Mouse (Mus musculus) G1E (cell line): ENCODE measurements around the gene Rfx3. TPM values are rescaled to one million over a fixed set of nuclear protein-coding genes. Genes with fewer than 3 reads are reported as not detected.

Experiments
- ATAC-seq: 2 replicates; pipeline ENCODE4 v1.8.0; 2016; ENCODE audit warnings: mild to moderate bottlenecking; ENCODE audit not compliant: insufficient number of reproducible peaks, poor library complexity, low FRiP score, severe bottlenecking; ENCODE audit errors: extremely low read depth
- DNase-seq: peaks from one replicate; pipeline ENCODE4 v3.0.0; 2012; ENCODE audit warnings: low spot score
- H3K27me3 ChIP-seq: 2 replicates; pipeline ENCODE4 v1.6.1; 2012; ENCODE audit warnings: mild to moderate bottlenecking, low read length, inconsistent platforms; ENCODE audit not compliant: insufficient read depth
- H3K36me3 ChIP-seq: replicated peaks from 2 replicates; pipeline ENCODE3; 2012; ENCODE audit warnings: mild to moderate bottlenecking, inconsistent platforms
- H3K4me1 ChIP-seq: 2 replicates; pipeline ENCODE4 v1.6.1; 2012; ENCODE audit warnings: low read depth, low read length, inconsistent platforms, mixed read lengths; ENCODE audit not compliant: insufficient read depth
- H3K4me3 ChIP-seq: 2 replicates; pipeline ENCODE4 v1.5.1; 2012; ENCODE audit warnings: low read depth, mild to moderate bottlenecking, inconsistent platforms, low read length, moderate library complexity, mixed read lengths
- H3K9me3 ChIP-seq: replicated peaks from 2 replicates; pipeline ENCODE4 v1.6.1; 2012; ENCODE audit warnings: inconsistent platforms
- CTCF ChIP-seq: IDR thresholded peaks from 2 replicates; pipeline ENCODE4 v1.5.1; 2012; ENCODE audit warnings: low read depth, low read length, inconsistent platforms, mixed read lengths
- GATA1 ChIP-seq: IDR thresholded peaks from 2 replicates; pipeline ENCODE4 v1.6.1; 2012; ENCODE audit warnings: borderline replicate concordance, low read length, inconsistent platforms, mixed read lengths
- GATA2 ChIP-seq: IDR thresholded peaks from 2 replicates; pipeline ENCODE4 v1.6.1; 2012; ENCODE audit warnings: low read depth, low read length, inconsistent platforms, borderline replicate concordance
- POLR2AphosphoS5 ChIP-seq: IDR thresholded peaks from 2 replicates; pipeline ENCODE4 v1.6.1; 2012; ENCODE audit warnings: low read depth, low read length, inconsistent platforms; ENCODE audit not compliant: insufficient replicate concordance
- TAL1 ChIP-seq: conservative IDR thresholded peaks from 2 replicates; pipeline ENCODE4 v1.6.1; 2012; ENCODE audit warnings: low read depth, low read length, inconsistent platforms, mixed read lengths
- polyA plus RNA-seq: library from polyadenylated mRNA; stranded (reverse); fragments of >175 nt; gene quantifications from 2 replicates; pipeline ENCODE4 v1.2.3, GENCODE M21; 2012
- total RNA-seq, 2 experiments: library from RNA; stranded (forward) in 1 of 2; stranded (reverse) in 1 of 2; fragments of 200-1000 nt in 1 of 2; fragments of >200 nt in 1 of 2; fragmentation: Nextera tagmentation in 1 of 2; gene quantifications; 2 replicates each; pipeline ENCODE4 v1.2.3; 2014 to 2017

Rfx3 gene
- total and polyA plus RNA-seq, 3 experiments, result 0.50 to 13.7 (median 3.8) TPM

DNA sequence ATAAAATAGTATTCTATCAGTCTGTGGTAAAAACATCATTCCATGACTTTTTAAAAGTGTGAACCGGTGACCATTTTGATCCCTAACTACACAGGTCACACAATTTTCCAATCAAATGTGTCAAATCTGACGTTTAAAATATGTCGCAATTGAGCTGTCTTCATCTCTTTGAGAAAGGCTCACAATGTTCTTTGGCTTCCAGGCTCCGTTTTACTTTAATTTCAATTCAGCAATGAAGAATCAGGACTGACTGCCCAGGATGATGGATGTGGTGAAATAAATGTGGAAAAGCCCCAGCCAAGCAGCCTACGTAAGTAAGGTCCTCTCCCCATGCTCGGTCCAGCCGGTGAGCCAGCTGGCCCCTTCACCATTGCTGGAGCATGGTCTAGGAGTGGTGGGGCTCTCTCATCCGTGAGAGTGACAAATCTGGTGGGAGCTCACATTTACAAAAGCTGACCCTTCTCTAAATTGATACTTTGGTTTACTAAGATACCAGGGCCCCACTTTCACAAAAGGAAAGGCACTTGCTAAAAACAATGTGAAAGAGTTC, 240.2 kb downstream of the Rfx3 start:
- no peaks in the 10 kb centered on the region for H3K27me3 ChIP-seq
- no peak overlapping the region for H3K4me3 ChIP-seq
- H3K36me3 ChIP-seq, result peaks cover 7% of the 10 kb centered on the region
- H3K9me3 ChIP-seq, result no peaks in the 10 kb centered on the region
- DNase-seq, result no peak
- no peak for TF ChIP-seq CTCF
- TF ChIP-seq TAL1, result no peak
- no peak for TF ChIP-seq POLR2AphosphoS5
- TF ChIP-seq GATA1, result no peak
- no peak for TF ChIP-seq GATA2
- no peak for ATAC-seq
- H3K4me1 ChIP-seq, result no peaks in the 10 kb centered on the region

DNA sequence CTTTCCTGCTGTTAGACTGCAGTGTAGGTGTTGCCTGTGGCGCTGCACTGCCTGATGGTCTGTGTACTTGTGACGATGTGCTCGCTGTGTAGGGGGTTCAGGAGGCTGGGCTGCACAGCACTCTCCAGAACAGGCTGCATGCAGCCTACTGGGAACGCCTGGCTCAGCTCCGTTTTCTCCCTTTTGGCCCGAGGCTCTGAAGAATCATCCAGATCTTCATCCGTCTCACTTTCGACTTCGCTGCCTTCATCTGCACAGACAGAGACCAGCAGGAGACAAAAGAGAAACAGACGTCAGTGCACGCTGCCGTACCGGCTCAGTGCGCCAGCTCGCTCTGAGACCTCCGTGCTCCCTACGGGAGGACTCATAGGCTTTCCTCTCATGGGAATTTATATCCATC, 242.5 kb downstream of the Rfx3 start:
- Histone ChIP-seq H3K9me3 (no peaks in the 10 kb centered on the region), H3K36me3 (peaks cover 7% of the 10 kb centered on the region), H3K4me3 (no peak overlapping the region), H3K4me1 (no peaks in the 10 kb centered on the region), H3K27me3 (no peaks in the 10 kb centered on the region)
- no peak for TF ChIP-seq TAL1
- no peak for TF ChIP-seq CTCF
- no peak for TF ChIP-seq GATA1
- no peak for TF ChIP-seq POLR2AphosphoS5
- no peak for TF ChIP-seq GATA2
- DNase-seq, result no peak
- no peak for ATAC-seq

DNA sequence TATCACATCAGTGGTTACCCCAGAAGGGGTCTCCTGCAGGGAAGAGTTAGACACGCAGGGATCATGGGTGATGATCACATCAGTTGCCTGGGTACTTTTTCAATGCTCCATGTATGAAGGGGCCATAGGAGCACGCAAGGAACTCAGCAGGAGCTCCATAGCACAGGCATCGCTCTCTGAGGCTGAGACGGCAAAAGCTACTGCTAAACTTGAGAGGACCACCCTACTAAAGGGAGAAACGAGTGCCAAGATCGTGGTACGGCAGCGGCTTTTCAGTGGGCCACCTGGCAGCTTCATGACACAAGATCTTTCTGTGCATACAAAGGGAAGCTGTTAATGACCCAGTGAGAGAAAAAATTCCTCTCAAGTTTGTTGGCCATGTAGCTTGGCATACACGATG, 250.7 kb downstream of the Rfx3 start:
- ATAC-seq (no peak), DNase-seq (no peak)
- Histone ChIP-seq H3K9me3 (no peaks in the 10 kb centered on the region), H3K4me1 (no peaks in the 10 kb centered on the region), H3K4me3 (no peak overlapping the region), H3K36me3 (peaks cover 2% of the 10 kb centered on the region), H3K27me3 (no peaks in the 10 kb centered on the region)
- TF ChIP-seq POLR2AphosphoS5 (no peak), GATA1 (no peak), TAL1 (no peak), GATA2 (no peak), CTCF (no peak)

DNA sequence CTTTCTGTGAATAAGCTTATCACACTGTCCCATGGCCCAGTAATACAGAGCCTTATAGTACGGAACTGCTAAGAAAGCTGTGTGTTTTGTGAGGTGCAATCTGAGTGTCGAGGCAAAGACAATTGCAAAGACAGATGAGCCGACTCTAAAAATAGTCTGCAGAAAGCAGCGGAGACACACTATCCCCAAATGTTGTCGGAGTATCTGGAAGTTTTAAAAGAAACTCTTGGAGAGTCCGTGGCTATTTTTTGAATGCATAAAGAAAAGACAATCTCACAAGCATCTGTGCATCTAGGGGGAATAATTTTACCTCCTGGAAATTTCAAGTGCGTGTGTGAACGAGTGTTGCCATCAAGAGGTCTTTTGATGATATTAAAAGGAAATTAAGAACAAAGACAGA, 251.6 kb downstream of the Rfx3 start:
- Histone ChIP-seq H3K27me3 (no peaks in the 10 kb centered on the region), H3K4me3 (no peak overlapping the region), H3K36me3 (peaks cover 2% of the 10 kb centered on the region), H3K4me1 (no peaks in the 10 kb centered on the region), H3K9me3 (no peaks in the 10 kb centered on the region)
- DNase-seq, result no peak
- ATAC-seq, result no peak
- TF ChIP-seq GATA2, result no peak
- no peak for TF ChIP-seq GATA1

DNA sequence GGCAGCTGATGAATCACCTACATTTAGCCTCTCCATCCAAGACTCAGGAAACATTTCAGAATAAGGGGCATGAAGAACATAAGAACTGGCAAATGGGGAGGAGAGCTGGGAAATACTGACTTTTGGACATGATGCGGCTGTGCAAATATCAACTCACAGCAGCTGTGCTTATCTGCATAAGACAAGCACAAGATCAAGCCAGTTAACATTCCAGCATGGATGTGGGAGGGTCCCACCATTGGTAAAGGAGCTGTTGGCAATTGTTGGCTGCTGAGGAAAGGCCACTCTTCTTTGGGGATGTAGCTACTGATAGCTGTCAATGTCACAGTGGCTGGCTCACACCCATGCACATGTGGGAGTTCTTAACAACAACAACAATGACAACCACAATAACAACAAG, 263.7 kb downstream of the Rfx3 start:
- no peak for DNase-seq
- ATAC-seq, result no peak
- peaks cover 3% of the 10 kb centered on the region for H3K27me3 ChIP-seq
- H3K36me3 ChIP-seq, result no peaks in the 10 kb centered on the region
- H3K4me3 ChIP-seq, result no peak overlapping the region
- H3K9me3 ChIP-seq, result no peaks in the 10 kb centered on the region
- TF ChIP-seq TAL1, result no peak
- no peak for TF ChIP-seq POLR2AphosphoS5
- no peak for TF ChIP-seq CTCF
- no peak for TF ChIP-seq GATA2
- no peak for TF ChIP-seq GATA1
- H3K4me1 ChIP-seq, result no peaks in the 10 kb centered on the region

DNA sequence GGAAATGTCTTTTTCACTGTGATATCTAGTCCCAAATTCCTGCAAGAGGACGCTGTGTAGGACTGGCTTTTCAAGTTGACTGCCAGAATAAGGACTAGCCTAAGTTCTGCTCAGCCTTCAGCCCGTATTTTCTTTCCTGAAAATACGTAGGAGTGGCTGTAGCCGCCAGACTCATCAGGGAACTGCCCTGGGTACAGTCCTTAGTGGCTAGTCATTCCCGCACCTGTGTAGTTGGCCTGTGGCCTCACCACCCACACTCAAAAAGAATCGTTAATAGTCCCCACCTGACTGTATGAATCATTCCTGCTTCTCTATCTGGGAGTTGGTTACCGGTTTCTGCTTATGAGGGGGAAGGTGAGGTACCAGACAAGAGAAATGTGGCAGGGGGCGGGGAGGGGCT, 272.1 kb downstream of the Rfx3 start:
- DNase-seq, result no peak
- H3K9me3 ChIP-seq, result no peaks in the 10 kb centered on the region
- ATAC-seq, result no peak
- no peaks in the 10 kb centered on the region for H3K4me1 ChIP-seq
- H3K4me3 ChIP-seq, result no peak overlapping the region
- peaks cover 17% of the 10 kb centered on the region for H3K27me3 ChIP-seq
- TF ChIP-seq CTCF (no peak), GATA2 (no peak), GATA1 (no peak), POLR2AphosphoS5 (no peak), TAL1 (no peak)
- H3K36me3 ChIP-seq, result no peaks in the 10 kb centered on the region
